Mouse (Mus musculus): ENCODE results near the gene Fcgr2b. TPM values are rescaled to one million over a fixed set of nuclear protein-coding genes. Genes with fewer than 3 reads are reported as not detected.
"Not testable (repeated sequence)": the region's sequence is repeated elsewhere in the genome, so short reads cannot be mapped to it uniquely, and the experiment has no call there.

The Fcgr2b gene
- polyA plus RNA-seq, 1 experiment from 2014 or later = 1.8 TPM

DNA sequence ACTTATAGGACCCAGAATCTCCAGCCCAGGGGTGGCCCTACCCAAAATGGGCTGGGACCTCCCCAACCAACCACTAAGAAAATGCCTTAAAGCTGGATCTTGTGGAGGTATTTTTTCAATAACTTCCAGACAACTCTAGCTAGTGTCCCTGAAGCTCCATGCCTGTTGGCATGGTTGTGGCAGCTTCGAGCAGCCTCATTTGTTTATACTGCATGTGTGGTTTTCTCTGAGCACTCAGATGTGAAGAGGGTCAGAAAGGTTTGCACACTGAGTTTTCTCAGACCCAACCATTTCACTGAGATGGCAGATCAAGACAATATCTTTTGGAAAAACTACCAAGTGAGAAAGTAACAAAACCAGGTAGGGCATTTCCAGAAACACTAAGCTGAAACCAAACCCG lies 6.0 kb upstream of the Fcgr2b start:
- TF ChIP-seq CTCF (IDR thresholded peaks at IDR 0.05; ENCODE audit: low read depth) = no peak
- no peak overlapping the region for H3K4me2 ChIP-seq (replicated peaks; ENCODE audit: low read depth)
- no peak overlapping the region for H3K4me3 ChIP-seq (ENCODE audit: low read depth, low read length)
- ATAC-seq = no peak
- H3K9ac ChIP-seq (ENCODE audit: low read depth, low read length) = no peak overlapping the region
- H3K27me3 ChIP-seq (replicated peaks; ENCODE audit: control insufficient read depth, insufficient read depth, low read length) = no peaks in the 10 kb centered on the region
- H3K4me1 ChIP-seq (replicated peaks; ENCODE audit: control insufficient read depth, insufficient read depth, low read length) = no peaks in the 10 kb centered on the region
- 73% methylated on average over 2 of the region's 2 CpGs for WGBS
- no peaks in the 10 kb centered on the region for H3K36me3 ChIP-seq (ENCODE audit: control insufficient read depth, insufficient read depth)
- H3K9me3 ChIP-seq (ENCODE audit: control insufficient read depth) = no peaks in the 10 kb centered on the region
- no peak overlapping the region for H3K27ac ChIP-seq (ENCODE audit: low read depth, low read length)

DNA sequence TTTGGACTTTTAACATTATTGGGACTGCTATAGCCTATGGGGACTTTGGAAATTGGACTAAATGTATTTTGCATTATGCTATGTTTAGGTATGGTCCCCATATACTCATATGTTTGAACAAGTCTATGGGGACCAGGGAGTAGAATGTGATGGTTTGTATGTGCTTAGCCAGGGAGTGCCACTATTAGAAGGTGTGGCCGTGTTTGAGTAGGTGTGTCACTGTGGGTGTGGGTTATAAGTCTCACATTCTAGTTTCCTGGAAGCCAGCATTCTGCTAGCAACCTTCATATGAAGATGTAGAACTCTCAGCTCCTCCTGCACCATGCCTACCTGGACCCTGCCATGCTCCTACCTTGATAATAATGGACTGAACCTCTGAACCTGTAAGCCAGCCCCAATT lies 5.3 kb upstream of the Fcgr2b start:
- not testable (repeated sequence) for H3K9ac ChIP-seq (ENCODE audit: low read depth, low read length); H3K4me3 ChIP-seq (ENCODE audit: low read depth, low read length); H3K4me1 ChIP-seq (replicated peaks; ENCODE audit: control insufficient read depth, insufficient read depth, low read length); H3K4me2 ChIP-seq (replicated peaks; ENCODE audit: low read depth); H3K9me3 ChIP-seq (ENCODE audit: control insufficient read depth); H3K27ac ChIP-seq (ENCODE audit: low read depth, low read length); H3K36me3 ChIP-seq (ENCODE audit: control insufficient read depth, insufficient read depth); H3K27me3 ChIP-seq (replicated peaks; ENCODE audit: control insufficient read depth, insufficient read depth, low read length)
- WGBS = 34% methylated on average over 1 of the region's 1 CpGs
- peak; percentile 85 for ATAC-seq

GRCm38 (mm10) chr1:170978601-170979000 lies 2.3 kb upstream of the Fcgr2b start:
- Histone ChIP-seq H3K27me3 (replicated peaks; ENCODE audit: control insufficient read depth, insufficient read depth, low read length) (no peaks in the 10 kb centered on the region), H3K27ac (ENCODE audit: low read depth, low read length) (no peak overlapping the region), H3K4me1 (replicated peaks; ENCODE audit: control insufficient read depth, insufficient read depth, low read length) (no peaks in the 10 kb centered on the region), H3K9me3 (ENCODE audit: control insufficient read depth) (no peaks in the 10 kb centered on the region), H3K9ac (ENCODE audit: low read depth, low read length) (no peak overlapping the region), H3K4me2 (replicated peaks; ENCODE audit: low read depth) (no peak overlapping the region), H3K36me3 (ENCODE audit: control insufficient read depth, insufficient read depth) (no peaks in the 10 kb centered on the region), H3K4me3 (ENCODE audit: low read depth, low read length) (no peak overlapping the region)
- ATAC-seq = no peak
- no peak for TF ChIP-seq CTCF (IDR thresholded peaks at IDR 0.05; ENCODE audit: low read depth)
- 90% methylated on average over 4 of the region's 4 CpGs for WGBS

DNA sequence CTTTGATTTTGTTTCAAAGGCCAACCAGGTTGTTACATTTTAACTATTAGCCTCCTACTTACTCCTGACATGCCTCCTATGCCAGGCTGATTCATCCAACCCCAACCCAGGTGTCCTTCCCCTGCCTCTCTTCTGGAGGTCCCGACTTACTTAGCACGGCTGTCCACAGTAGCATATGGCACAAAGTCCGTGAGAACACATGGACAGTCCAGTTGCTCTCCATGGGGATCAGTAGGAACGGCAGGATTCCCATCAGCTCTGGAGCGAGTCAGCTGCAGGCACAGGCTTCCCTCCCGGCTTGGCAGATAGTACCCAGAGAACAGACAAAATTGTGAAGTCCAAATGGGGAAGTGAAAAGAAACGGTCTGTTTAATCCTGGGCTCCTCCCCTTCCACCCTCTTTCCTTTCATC lies 591 bp downstream of the Fcgr2b start:
- no peak for ATAC-seq
- H3K9ac ChIP-seq (ENCODE audit: low read depth, low read length) = no peak overlapping the region
- no peaks in the 10 kb centered on the region for H3K4me1 ChIP-seq (replicated peaks; ENCODE audit: control insufficient read depth, insufficient read depth, low read length)
- H3K9me3 ChIP-seq (ENCODE audit: control insufficient read depth) = no peaks in the 10 kb centered on the region
- H3K4me3 ChIP-seq (ENCODE audit: low read depth, low read length) = no peak overlapping the region
- no peak for TF ChIP-seq CTCF (IDR thresholded peaks at IDR 0.05; ENCODE audit: low read depth)
- WGBS = 51% methylated on average over 7 of the region's 7 CpGs
- H3K4me2 ChIP-seq (replicated peaks; ENCODE audit: low read depth) = no peak overlapping the region
- H3K36me3 ChIP-seq (ENCODE audit: control insufficient read depth, insufficient read depth) = no peaks in the 10 kb centered on the region
- H3K27ac ChIP-seq (ENCODE audit: low read depth, low read length) = no peak overlapping the region
- no peaks in the 10 kb centered on the region for H3K27me3 ChIP-seq (replicated peaks; ENCODE audit: control insufficient read depth, insufficient read depth, low read length)

GRCm38 (mm10) chr1:170975350-170975749 lies 997 bp downstream of the Fcgr2b start:
- not testable (repeated sequence) for H3K4me1 ChIP-seq (replicated peaks; ENCODE audit: control insufficient read depth, insufficient read depth, low read length); H3K27me3 ChIP-seq (replicated peaks; ENCODE audit: control insufficient read depth, insufficient read depth, low read length); H3K9ac ChIP-seq (ENCODE audit: low read depth, low read length); H3K36me3 ChIP-seq (ENCODE audit: control insufficient read depth, insufficient read depth); H3K4me3 ChIP-seq (ENCODE audit: low read depth, low read length); ATAC-seq; H3K9me3 ChIP-seq (ENCODE audit: control insufficient read depth); H3K27ac ChIP-seq (ENCODE audit: low read depth, low read length); H3K4me2 ChIP-seq (replicated peaks; ENCODE audit: low read depth)
- WGBS = 65% methylated on average over 2 of the region's 2 CpGs

GRCm38 (mm10) chr1:170974736-170975135 lies 1.6 kb downstream of the Fcgr2b start:
- Histone ChIP-seq H3K9me3 (ENCODE audit: control insufficient read depth) (no peaks in the 10 kb centered on the region), H3K4me2 (replicated peaks; ENCODE audit: low read depth) (no peak overlapping the region), H3K9ac (ENCODE audit: low read depth, low read length) (no peak overlapping the region), H3K4me1 (replicated peaks; ENCODE audit: control insufficient read depth, insufficient read depth, low read length) (no peaks in the 10 kb centered on the region), H3K27ac (ENCODE audit: low read depth, low read length) (no peak overlapping the region), H3K4me3 (ENCODE audit: low read depth, low read length) (no peak overlapping the region), H3K27me3 (replicated peaks; ENCODE audit: control insufficient read depth, insufficient read depth, low read length) (no peaks in the 10 kb centered on the region), H3K36me3 (ENCODE audit: control insufficient read depth, insufficient read depth) (no peaks in the 10 kb centered on the region)
- no peak for ATAC-seq
- WGBS = 96% methylated on average over 2 of the region's 2 CpGs
- no peak for TF ChIP-seq CTCF (IDR thresholded peaks at IDR 0.05; ENCODE audit: low read depth)

GRCm38 (mm10) chr1:170974171-170974570 lies 2.2 kb downstream of the Fcgr2b start:
- WGBS = 86% methylated on average over 8 of the region's 8 CpGs

More at GRCm38 (mm10) chr1:170974171-170974570, 2.2 kb downstream of the Fcgr2b start:
- Histone ChIP-seq H3K4me1 (replicated peaks; ENCODE audit: control insufficient read depth, insufficient read depth, low read length) (no peaks in the 10 kb centered on the region), H3K9ac (ENCODE audit: low read depth, low read length) (no peak overlapping the region), H3K4me3 (ENCODE audit: low read depth, low read length) (no peak overlapping the region), H3K4me2 (replicated peaks; ENCODE audit: low read depth) (no peak overlapping the region), H3K27ac (ENCODE audit: low read depth, low read length) (no peak overlapping the region), H3K36me3 (ENCODE audit: control insufficient read depth, insufficient read depth) (no peaks in the 10 kb centered on the region), H3K27me3 (replicated peaks; ENCODE audit: control insufficient read depth, insufficient read depth, low read length) (no peaks in the 10 kb centered on the region), H3K9me3 (ENCODE audit: control insufficient read depth) (no peaks in the 10 kb centered on the region)
- no peak for ATAC-seq
- TF ChIP-seq CTCF (IDR thresholded peaks at IDR 0.05; ENCODE audit: low read depth) = no peak
